Mouse (Mus musculus) gastrocnemius, postnatal 14 days (tissue): ENCODE results near the gene Asz1. TPM values are rescaled to one million over a fixed set of nuclear protein-coding genes. Genes with fewer than 3 reads are reported as not detected.

ENCODE experiments used
- DNase-seq: peaks from one replicate; pipeline ENCODE4 v3.0.0; 2021; ENCODE audit warnings: mixed read lengths
- intact Hi-C: fragments of 180-260 bp; cut with DNase I; formaldehyde crosslinking; loops from one replicate; pipeline ENCODE4 v1.15.1; 2025; ENCODE audit warnings: low total_unique reads
- total RNA-seq, 2 experiments: library from RNA; stranded (reverse); gene quantifications; 2 replicates each; pipeline ENCODE4 v1.2.3; 2021

Asz1 gene
- total RNA-seq, 2 experiments from 2014 or later: not detected

DNA sequence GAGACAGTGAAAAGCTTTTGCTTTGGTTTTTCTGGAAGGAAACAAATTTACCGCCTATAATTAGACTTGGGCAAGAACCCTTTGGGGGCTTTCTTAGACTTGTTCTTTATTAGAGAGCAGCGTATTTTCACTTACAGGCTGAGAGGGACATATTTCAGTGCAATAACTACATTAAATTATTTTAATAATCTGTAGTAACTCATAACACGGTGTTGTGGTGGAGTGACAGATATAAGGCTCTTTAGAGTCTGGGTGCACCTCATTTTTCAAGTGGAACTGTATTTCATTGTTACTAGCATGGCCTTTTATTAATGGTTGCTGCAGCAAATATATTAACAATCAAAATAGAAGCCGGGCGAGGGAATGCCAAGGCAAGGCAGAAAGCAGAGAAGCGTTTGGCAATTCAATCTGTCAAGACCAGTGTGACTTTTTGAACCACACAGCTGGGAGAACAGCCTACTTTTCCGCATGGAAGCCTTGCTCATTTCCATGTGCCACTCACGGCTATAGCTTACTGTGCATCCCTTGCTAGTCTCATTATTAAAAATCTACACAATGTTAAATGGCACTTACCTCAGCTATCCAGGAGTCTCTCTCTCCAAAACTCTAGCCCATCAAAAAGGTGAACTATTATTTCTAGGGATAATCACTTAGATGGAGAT lies 84.6 kb downstream of the Asz1 start:
- DNase-seq: no peak
- intact Hi-C loops: no loop called here

DNA sequence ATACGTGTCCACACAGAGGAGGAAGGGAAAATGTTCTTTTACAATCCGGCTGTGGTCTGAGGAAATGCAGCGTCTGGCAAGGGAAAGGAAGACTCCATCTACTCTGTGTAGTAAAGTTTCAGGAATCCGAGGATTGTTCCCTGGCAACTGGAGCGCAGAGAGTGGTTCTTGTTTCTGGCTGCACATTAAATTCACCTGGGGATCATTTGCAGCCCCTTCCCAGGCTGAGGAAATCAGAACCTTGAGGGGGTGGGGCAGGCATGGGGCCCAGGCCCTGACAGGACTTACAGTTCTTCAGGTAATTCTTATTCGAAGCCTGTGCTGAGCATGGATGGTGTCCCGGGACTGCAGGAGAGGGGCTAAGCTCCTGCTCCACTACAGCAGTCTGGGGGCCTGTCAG lies 95.5 kb downstream of the Asz1 start:
- no peak for DNase-seq
- intact Hi-C loops: no loop called here

DNA sequence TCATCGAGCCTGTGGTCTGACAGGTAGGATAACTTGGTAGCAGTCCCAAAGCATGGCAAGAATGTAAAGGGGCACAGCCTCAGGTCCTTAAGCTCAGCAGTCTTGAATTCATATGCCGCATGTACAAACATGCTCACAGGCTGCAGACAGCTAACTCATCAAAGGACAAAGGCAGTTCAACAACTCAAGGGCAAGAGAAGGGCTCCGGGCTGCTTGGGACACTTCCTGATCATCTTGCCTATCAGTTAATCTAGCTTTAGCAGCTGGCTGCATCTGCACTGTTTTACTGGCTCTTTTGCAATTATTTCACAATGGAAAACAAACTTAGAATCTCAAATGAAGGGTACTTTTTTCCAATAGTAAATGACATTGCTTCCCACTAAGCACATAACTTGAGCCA lies 101.5 kb downstream of the Asz1 start:
- intact Hi-C loops: no loop called here
- no peak for DNase-seq

DNA sequence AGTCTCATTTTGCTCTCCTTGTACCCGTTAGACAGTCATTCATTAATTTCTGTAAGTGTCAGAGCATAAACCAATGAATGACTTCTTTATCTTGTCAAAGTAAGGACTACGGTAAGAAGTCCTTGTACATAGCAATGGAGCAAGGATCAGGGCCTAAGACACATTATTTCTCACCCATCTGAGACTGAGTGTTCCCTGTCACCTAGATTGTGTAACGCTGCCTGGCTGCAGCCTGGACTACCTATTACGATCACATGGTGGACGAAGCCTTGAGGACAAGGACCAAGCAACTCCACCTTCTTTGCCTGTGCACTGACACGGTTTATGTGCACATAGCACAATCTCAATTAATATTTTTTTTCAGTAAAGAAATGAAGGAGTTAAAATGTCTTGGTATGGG lies 106.8 kb downstream of the Asz1 start:
- intact Hi-C loops: no loop called here

More for the DNA sequence above, 106.8 kb downstream of the Asz1 start:
- no peak for DNase-seq

Other genes starting within 250 kb of the Asz1 start
- gene Wnt2, start 78.5 kb downstream of the Asz1 start, total RNA-seq: under 1 TPM; 0.44 to 0.88 TPM
- not detected for gene Cftr, start 61.6 kb upstream of the Asz1 start, total RNA-seq